Comparison of ENCODE assay signal across 29 mouse cellular contexts in genomic region chr5:111703586-111703985, GRCm38 (mm10). TPM values are rescaled to one million over a fixed set of nuclear protein-coding genes. Genes with fewer than 3 reads are reported as not detected.
A peak's percentile ranks its signal among the peaks of the same experiment; 100 is the strongest.
DNase-seq lines count a peak whose midpoint lies in the region; ATAC-seq and TF ChIP-seq lines count a peak whose summit lies in the region.
"Had no signal": no experiment of that assay in that cellular context is flagged by ENCODE, and none has a peak within 500 bp of the region (broad histone marks: within the 10 kb centered on the region; RNA-seq: fewer than 3 reads in every experiment).

No protein-coding gene starts in this region.

- H3K27ac ChIP-seq in forebrain, embryonic 12.5 days: peak overlapping the region; percentile 26; the same call in 1 of the 2 replicates
- no peak overlapping the region for H3K27ac ChIP-seq in forebrain, embryonic 11.5 days (ENCODE audit: low read depth, low read length)
- peak overlapping the region; percentile 58; the same call in 1 of the 2 replicates for H3K27ac ChIP-seq in left cerebral cortex, adult 2 months
- H3K27ac ChIP-seq in forebrain, embryonic 16.5 days (ENCODE audit: low read length): no peak overlapping the region
- H3K27ac ChIP-seq in midbrain, embryonic 15.5 days: 0 out of 2 replicates have a peak overlapping the region, but pooled peaks have one; percentile 6
- H3K27ac ChIP-seq: intestine, embryonic 15.5 days; limb, embryonic 15.5 days; liver, embryonic 14.5 days; neural tube, embryonic 12.5 days had no signal

- no peak overlapping the region for H3K4me3 ChIP-seq in forebrain, embryonic 12.5 days (replicated peaks)
- no peak overlapping the region for H3K4me3 ChIP-seq in forebrain, embryonic 11.5 days (ENCODE audit: low read depth, low read length)
- no peak overlapping the region for H3K4me3 ChIP-seq in left cerebral cortex, adult 2 months
- H3K4me3 ChIP-seq in forebrain, embryonic 16.5 days (replicated peaks; ENCODE audit: low read length): no peak overlapping the region
- no peak overlapping the region for H3K4me3 ChIP-seq in midbrain, embryonic 15.5 days
- H3K4me3 ChIP-seq: erythroblast, embryonic 14.5 days; intestine, embryonic 15.5 days; limb, embryonic 15.5 days; megakaryocyte, embryonic 14.5 days; neural tube, embryonic 12.5 days had no signal

- H3K9ac ChIP-seq in forebrain, embryonic 12.5 days: no peak overlapping the region
- H3K9ac ChIP-seq in forebrain, embryonic 11.5 days (ENCODE audit: low read length): no peak overlapping the region
- H3K9ac ChIP-seq in forebrain, embryonic 16.5 days (replicated peaks; ENCODE audit: low read depth, low read length): no peak overlapping the region
- no peak overlapping the region for H3K9ac ChIP-seq in midbrain, embryonic 15.5 days
- H3K9ac ChIP-seq: intestine, embryonic 15.5 days; limb, embryonic 15.5 days; liver, embryonic 14.5 days; lung, embryonic 14.5 days; neural tube, embryonic 12.5 days had no signal

- intact Hi-C loops in left cerebral cortex, adult 2 months (cut with DNase I): no loop called here
- intact Hi-C loops in heart, postnatal 25 days (cut with DNase I): no loop called here

- TF ChIP-seq CTCF in left cerebral cortex, adult 2 months (IDR thresholded peaks at IDR 0.05): no peak

- peaks cover 44% of the 10 kb centered on the region for H3K27me3 ChIP-seq in forebrain, embryonic 12.5 days
- H3K27me3 ChIP-seq in forebrain, embryonic 11.5 days (ENCODE audit: control insufficient read depth, insufficient read depth, low read length): no peaks in the 10 kb centered on the region; the same call in 1 of the 2 replicates
- no peaks in the 10 kb centered on the region for H3K27me3 ChIP-seq in forebrain, embryonic 16.5 days (replicated peaks; ENCODE audit: control insufficient read depth, insufficient read depth, low read length)
- no peaks in the 10 kb centered on the region for H3K27me3 ChIP-seq in midbrain, embryonic 15.5 days (replicated peaks)
- H3K27me3 ChIP-seq: intestine, embryonic 15.5 days; neural tube, embryonic 12.5 days had no signal

- no peak for DNase-seq in forebrain, embryonic 11.5 days (ENCODE audit: low spot score)
- DNase-seq in left cerebral cortex, adult 2 months (ENCODE audit: extremely low spot score in 1 of 2, low spot score in 2 of 2): no peak
- DNase-seq in left cerebral cortex, adult 9 months (ENCODE audit: low spot score in 2 of 2): no peak
- no peak for DNase-seq in gastrocnemius, adult 18-20 months (ENCODE audit: low spot score)
- no peak for DNase-seq in heart, postnatal 25 days (ENCODE audit: low spot score)
- DNase-seq: adrenal gland, postnatal 14 days; cerebellum, adult 9-10 months; kidney, adult 8-10 months; kidney, postnatal 14 days; left cerebral cortex, postnatal 4 days; lung, embryonic 14.5 days; right cerebral cortex, postnatal 25 days; spleen, adult 18-20 months had no signal

- H3K9me3 ChIP-seq in forebrain, embryonic 12.5 days: no peaks in the 10 kb centered on the region
- H3K9me3 ChIP-seq in forebrain, embryonic 11.5 days (ENCODE audit: control insufficient read depth, low read length): no peaks in the 10 kb centered on the region
- no peaks in the 10 kb centered on the region for H3K9me3 ChIP-seq in forebrain, embryonic 16.5 days (ENCODE audit: control insufficient read depth, low read length)
- no peaks in the 10 kb centered on the region for H3K9me3 ChIP-seq in midbrain, embryonic 15.5 days
- H3K9me3 ChIP-seq: intestine, embryonic 15.5 days; limb, embryonic 15.5 days; megakaryocyte, embryonic 14.5 days; neural tube, embryonic 12.5 days had no signal

- H3K4me1 ChIP-seq in forebrain, embryonic 12.5 days: peaks cover 52% of the 10 kb centered on the region
- peaks cover 9% of the 10 kb centered on the region for H3K4me1 ChIP-seq in forebrain, embryonic 11.5 days (replicated peaks; ENCODE audit: control insufficient read depth, insufficient read depth, low read length)
- H3K4me1 ChIP-seq in forebrain, embryonic 16.5 days (replicated peaks; ENCODE audit: control insufficient read depth, insufficient read depth, low read length): peaks cover 37% of the 10 kb centered on the region
- H3K4me1 ChIP-seq in midbrain, embryonic 15.5 days: peaks cover 42% of the 10 kb centered on the region

- H3K36me3 ChIP-seq in forebrain, embryonic 12.5 days (replicated peaks): no peaks in the 10 kb centered on the region
- H3K36me3 ChIP-seq in forebrain, embryonic 11.5 days (ENCODE audit: control insufficient read depth, insufficient read depth, low read length): no peaks in the 10 kb centered on the region
- no peaks in the 10 kb centered on the region for H3K36me3 ChIP-seq in forebrain, embryonic 16.5 days (ENCODE audit: control insufficient read depth, insufficient read depth)
- no peaks in the 10 kb centered on the region for H3K36me3 ChIP-seq in midbrain, embryonic 15.5 days (replicated peaks)
- H3K36me3 ChIP-seq: intestine, embryonic 15.5 days; limb, embryonic 15.5 days; neural tube, embryonic 12.5 days had no signal

- 59% methylated on average over 7 of the region's 7 CpGs for whole genome bisulfite sequencing in forebrain, embryonic 12.5 days
- WGBS in forebrain, embryonic 11.5 days: 70% methylated on average over 7 of the region's 7 CpGs
- 28% methylated on average over 7 of the region's 7 CpGs for WGBS in forebrain, embryonic 16.5 days
- WGBS in midbrain, embryonic 15.5 days: 51% methylated on average over 7 of the region's 7 CpGs

- no peak overlapping the region for H3K4me2 ChIP-seq in forebrain, embryonic 12.5 days
- H3K4me2 ChIP-seq in forebrain, embryonic 11.5 days (ENCODE audit: low read depth, low read length, severe bottlenecking): no peak overlapping the region
- H3K4me2 ChIP-seq in forebrain, embryonic 16.5 days (ENCODE audit: low read length): no peak overlapping the region
- no peak overlapping the region for H3K4me2 ChIP-seq in midbrain, embryonic 15.5 days
- H3K4me2 ChIP-seq: intestine, embryonic 15.5 days; limb, embryonic 15.5 days; lung, embryonic 14.5 days; neural tube, embryonic 12.5 days had no signal

- ATAC-seq in forebrain, embryonic 12.5 days (ENCODE audit: low FRiP score): peak; percentile 2; the same call in 1 of the 2 replicates
- ATAC-seq in forebrain, embryonic 11.5 days (replicated peaks; ENCODE audit: low FRiP score): no peak
- ATAC-seq in forebrain, embryonic 16.5 days: peak; percentile 24
- ATAC-seq in midbrain, embryonic 15.5 days (replicated peaks): no peak
- ATAC-seq: intestine, embryonic 15.5 days had no signal

RNA-seq across cellular contexts. Expression of gene Gm26897, which starts 30.1 kb away (rescaled TPM):
- polyA plus RNA-seq in forebrain, embryonic 12.5 days (2016; fragmentation: Nextera tagmentation; extraction: Ambion mirVana): not detected in 2 replicates
- polyA plus RNA-seq in forebrain, embryonic 11.5 days (2014; fragmentation: Nextera tagmentation; extraction: Ambion mirVana): not detected in 2 replicates
- not detected for total RNA-seq in left cerebral cortex, adult 2 months (2021)
- polyA plus RNA-seq in forebrain, embryonic 16.5 days (2015; fragmentation: Nextera tagmentation; extraction: Ambion mirVana): not detected in 2 replicates
- not detected in 2 replicates for polyA plus RNA-seq in midbrain, embryonic 15.5 days (2015; fragmentation: Nextera tagmentation; extraction: Ambion mirVana)
- not detected for total RNA-seq in gastrocnemius, adult 18-20 months (2021)
- not detected for total RNA-seq in heart, postnatal 25 days (2021)
- total RNA-seq: adrenal gland, postnatal 14 days; common myeloid progenitor, adult 5-6 weeks; gastrocnemius, adult 8-10 months; hematopoietic stem cell, adult 5-6 weeks; layer of hippocampus, adult 8-10 months; left cerebral cortex, postnatal 4 days had no signal
- polyA plus RNA-seq: erythroblast, embryonic 14.5 days; frontal cortex, adult 2 months; gonadal fat pad, adult 2 months; heart, embryonic 16.5 days; intestine, embryonic 15.5 days; limb, embryonic 15.5 days; liver, embryonic 14.5 days; lung, embryonic 14.5 days; neural tube, embryonic 12.5 days had no signal

Comparison
In these comparisons a context has a peak if more than half of its experiments do, and no peak if none do; other contexts are left out.
1. ATAC-seq: peak in forebrain, embryonic 12.5 days (single experiment) and forebrain, embryonic 16.5 days (single experiment); none in forebrain, embryonic 11.5 days (single experiment) and midbrain, embryonic 15.5 days (single experiment).
2. H3K27ac ChIP-seq: peak in forebrain, embryonic 12.5 days (single experiment), left cerebral cortex, adult 2 months (single experiment) and midbrain, embryonic 15.5 days (single experiment); none in forebrain, embryonic 11.5 days (single experiment) and forebrain, embryonic 16.5 days (single experiment).